Mouse (Mus musculus) cerebellum, adult 8-10 months (tissue): Measurements from ENCODE around the gene F13a1.

Source experiments
- DNase-seq: peaks from one replicate; pipeline ENCODE4 v3.0.0; 2022

F13a1 gene

DNA sequence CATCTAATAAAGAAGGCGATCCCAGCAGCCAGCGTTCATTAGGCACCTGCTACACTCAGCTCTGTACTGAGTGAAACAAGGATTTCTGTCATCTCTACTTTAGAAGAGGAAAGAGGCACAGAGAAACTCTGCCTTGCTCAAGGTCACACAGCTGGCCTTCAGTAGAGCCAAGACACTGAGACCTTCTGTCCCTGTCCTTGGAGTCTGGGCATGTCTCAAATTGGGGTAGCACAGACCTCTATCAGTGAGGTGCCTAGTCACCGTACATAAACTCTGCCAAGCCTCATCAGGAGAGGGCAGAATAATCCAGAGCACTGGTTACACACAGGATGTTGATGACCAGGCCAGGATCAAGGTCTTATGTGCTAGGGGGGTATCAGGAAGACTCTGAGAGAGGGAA is 108.2 kb downstream of the F13a1 start:
- no peak for DNase-seq

DNA sequence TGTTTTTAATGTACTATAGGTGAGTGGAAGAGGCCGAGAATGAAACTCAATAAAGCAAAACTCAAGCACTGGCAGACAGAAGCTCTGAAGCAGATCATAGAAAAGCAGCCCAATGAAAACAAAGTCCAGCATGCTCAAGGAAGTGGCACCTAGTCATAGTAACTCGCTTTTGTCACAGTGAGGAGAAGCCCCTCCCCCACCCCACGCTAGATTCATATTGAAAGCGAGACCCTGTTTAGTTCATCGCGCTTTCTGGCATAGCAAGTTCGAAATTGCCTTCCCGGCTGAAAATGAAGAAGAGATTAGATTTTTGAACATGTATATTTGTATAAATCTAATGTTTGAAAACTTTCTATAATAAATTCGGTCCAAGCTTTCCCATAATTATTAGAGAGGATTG is 118.0 kb downstream of the F13a1 start:
- no peak for DNase-seq

DNA sequence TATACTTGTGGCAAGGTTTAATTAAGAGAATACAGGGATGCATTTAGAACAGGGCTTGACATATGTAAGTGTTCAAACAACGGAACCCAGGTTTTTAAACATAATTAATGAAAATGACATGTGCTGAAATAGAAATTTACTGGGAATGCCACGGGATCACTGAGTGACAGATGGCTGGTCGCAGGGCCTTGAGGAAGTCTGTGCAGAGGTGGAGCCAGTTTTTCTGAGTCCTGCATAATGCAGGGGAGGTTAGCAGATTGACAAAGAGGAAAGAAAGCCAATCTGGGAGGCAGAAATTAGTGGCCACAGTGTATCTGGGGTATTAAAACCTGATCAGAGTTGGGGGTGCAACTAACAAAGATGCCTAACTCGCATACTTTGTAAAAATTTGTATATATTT is 130.3 kb downstream of the F13a1 start:
- DNase-seq: no peak

DNA sequence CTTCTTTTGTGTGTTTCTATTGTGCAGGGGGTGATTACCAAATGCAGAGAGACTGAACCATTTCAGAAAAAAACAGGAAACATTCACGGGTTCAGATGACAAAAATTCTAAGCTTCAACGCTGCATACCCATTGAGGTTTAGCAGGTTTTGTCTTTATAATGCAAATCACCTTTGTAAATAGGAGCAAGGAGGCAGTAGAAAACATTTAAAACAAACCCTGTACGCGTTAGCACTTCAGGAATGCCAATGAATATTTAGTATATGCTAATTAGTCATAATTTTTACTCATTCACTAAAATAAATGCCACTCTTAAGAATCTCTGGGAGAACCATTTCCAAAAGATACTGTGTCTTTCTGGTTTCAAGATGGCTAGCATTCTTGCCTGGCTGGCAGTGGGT is 146.2 kb downstream of the F13a1 start:
- DNase-seq: no peak

DNA sequence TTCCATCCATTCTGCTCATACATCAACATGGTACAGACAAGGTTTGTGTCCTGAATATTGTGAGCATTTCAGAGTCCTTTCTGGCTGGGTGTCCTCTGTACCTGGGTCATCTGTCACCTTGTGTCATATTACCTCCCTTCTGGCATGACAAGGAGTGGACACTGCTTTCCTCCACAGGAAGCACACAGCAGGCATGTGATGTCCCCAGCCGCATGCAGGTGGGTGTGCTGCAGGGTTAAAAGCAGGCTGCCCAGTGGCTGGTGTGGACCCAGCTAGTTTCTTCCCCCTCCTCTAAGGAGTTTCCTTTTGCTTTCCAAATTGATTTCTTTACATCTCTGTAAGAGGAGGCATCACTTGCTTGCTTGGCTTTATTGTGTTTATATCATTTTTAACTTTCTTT is 146.6 kb downstream of the F13a1 start:
- no peak for DNase-seq

DNA sequence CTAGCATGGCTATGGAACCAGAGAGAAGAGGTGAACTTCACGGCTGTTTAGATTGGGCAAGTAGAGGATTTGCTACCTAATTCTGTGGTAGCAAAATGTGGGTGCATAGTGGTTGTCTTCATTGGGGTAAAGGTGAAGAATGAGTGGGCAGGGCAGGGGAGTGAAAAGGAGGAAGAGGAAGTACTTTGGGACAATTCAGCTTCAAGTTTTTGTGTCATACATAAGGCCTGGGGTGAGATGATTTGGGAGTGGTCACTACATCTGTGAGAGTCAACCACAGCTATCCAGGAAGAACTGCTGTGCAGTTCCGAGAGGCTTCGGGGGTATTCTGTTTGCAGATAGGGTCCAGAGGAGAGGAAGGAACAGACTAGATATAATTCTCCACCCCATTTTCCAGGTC is 148.4 kb downstream of the F13a1 start:
- DNase-seq: no peak

DNA sequence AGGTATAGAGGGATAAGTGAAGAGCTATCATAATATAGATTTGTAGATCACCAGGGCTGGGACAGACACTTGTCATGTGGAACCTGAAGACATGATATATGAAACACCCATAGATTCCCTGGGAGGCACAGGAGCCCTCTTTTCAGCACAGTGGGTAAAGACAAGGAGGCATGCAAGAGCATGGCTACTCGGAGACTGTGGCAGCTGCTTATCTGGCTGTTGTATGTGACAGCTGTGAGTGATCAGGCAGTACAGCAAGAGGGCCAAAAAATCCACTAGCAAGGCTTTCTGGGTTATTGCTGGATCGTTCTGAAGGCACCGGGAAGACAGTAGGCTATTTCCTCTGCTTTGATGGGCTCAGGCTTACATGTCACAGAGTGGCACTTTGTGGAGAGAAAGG is 149.0 kb downstream of the F13a1 start:
- no peak for DNase-seq

DNA sequence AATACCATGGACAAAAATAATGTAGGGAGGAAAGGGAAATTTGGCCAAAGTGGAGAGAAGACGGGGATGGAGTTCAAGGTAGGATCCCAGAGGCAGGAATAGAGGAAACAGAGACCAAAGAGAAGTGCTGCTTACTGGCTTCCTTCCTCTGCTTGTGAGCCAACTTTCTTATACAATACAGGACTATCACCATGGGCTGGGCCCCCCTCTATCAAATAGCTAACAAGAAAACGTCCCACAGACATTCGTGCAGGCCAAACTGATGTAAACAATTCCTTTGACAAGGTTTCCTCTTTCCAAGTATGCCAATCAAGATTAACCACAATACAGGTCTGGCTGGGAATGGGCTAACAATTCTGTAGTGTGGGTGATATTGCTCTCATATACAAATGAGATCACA is 154.0 kb downstream of the F13a1 start:
- DNase-seq: no peak

DNA sequence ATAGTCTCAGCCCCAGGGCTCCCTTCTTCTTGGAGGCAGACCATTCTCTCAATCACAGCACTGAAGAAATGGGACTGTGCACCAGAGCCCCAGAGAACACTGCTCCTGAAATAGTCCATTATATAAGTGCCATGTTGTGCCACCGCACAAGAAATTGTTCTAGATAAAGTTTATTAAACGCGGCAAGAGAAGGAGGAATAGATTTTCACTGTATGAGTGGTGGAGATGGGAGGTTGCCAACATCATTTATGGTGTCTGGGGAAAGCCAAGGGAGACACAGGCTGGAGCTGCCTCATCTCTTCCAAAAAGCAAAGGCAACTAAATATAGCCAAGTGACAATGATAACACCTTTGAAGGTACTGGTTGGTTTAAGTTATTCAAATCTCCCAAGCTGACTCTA is 156.3 kb downstream of the F13a1 start:
- no peak for DNase-seq

DNA sequence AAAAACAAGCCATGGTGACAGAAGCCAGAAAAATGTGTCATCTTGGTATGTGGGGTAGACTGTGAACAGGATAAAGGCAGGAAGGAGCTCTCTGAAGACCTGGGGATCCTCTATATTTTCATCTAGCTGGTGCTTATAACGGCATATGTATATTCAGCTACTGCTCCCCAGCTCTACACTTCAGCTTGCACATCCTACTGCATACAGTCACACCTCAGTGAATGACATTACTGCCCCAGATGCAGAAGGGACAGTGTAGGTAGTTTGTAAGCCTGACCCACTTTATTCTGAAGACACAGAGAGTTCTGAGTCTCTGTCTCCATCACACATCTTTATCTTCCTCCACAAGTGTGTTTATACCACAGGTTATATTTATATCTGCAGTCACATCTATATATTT is 157.8 kb downstream of the F13a1 start:
- DNase-seq: no peak

DNA sequence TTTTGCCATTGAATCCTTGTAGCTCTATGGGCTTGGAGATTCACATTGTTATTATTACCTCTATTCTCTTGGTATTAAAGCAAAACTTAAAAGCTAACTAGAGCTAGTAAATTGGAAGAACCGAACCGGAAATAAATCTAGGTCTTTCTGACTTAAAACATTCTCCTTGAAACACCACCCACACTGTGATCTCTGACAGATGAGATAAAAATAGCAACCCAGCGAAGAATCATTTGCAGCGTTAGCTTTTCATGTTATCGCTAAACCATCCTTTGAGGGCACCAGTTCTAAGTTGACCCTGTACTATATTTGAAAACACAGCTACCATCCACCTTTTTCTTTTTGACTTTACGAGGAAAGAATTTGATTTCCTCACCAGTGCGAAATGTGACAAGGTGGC is 164.1 kb downstream of the F13a1 start:
- no peak for DNase-seq

DNA sequence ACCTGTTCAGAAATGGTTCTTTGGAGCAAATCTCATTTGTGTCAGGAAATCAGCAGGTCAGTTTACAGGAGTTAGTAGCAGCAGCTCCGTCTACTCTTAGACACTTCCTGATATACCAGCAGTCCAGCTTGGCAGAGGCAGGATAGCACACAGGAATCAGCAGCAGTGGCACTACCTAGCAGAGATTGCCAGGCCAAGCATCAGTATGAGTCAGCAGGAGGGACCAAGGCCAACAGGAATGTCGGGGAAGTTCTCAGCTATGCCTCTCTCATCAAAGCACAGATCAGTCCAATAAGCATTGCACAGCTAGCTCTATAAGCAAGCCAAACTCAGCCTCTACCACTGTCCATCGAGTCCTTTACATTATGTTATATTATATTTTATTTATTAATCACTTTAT is 210.9 kb downstream of the F13a1 start:
- no peak for DNase-seq
